Mouse (Mus musculus) midbrain, embryonic 13.5 days (tissue): ENCODE measurements around the gene Ust. TPM values are rescaled to one million over a fixed set of nuclear protein-coding genes. Genes with fewer than 3 reads are reported as not detected.

Experiments used
- ATAC-seq: fragments of 200-750 bp; cut with Nextera tagmentation; 2 replicates; pipeline ENCODE4 v1.8.0; 2017; ENCODE audit warnings: mild to moderate bottlenecking, moderate TSS enrichment, moderate library complexity
- H3K27ac ChIP-seq: fragments of 300-500 bp; sonication (generic); 2 replicates; pipeline ENCODE4 v1.5.1; 2015; ENCODE audit warnings: inconsistent platforms, mild to moderate bottlenecking, moderate library complexity
- H3K27me3 ChIP-seq: fragments of 300-500 bp; sonication (generic); 2 replicates; pipeline ENCODE4 v1.6.1; 2015; ENCODE audit warnings: mild to moderate bottlenecking, inconsistent platforms
- H3K36me3 ChIP-seq: fragments of 300-500 bp; sonication (generic); 2 replicates; pipeline ENCODE4 v1.6.1; 2015; ENCODE audit warnings: mild to moderate bottlenecking, inconsistent platforms
- H3K4me1 ChIP-seq: fragments of 300-500 bp; sonication (generic); replicated peaks from 2 replicates; pipeline ENCODE4 v1.6.1; 2015; ENCODE audit warnings: inconsistent platforms
- H3K4me2 ChIP-seq: fragments of 300-500 bp; sonication (generic); replicated peaks from 2 replicates; pipeline ENCODE4 v1.6.1; 2015; ENCODE audit warnings: moderate library complexity, mild to moderate bottlenecking, inconsistent platforms
- H3K4me3 ChIP-seq: fragments of 300-500 bp; sonication (generic); replicated peaks from 2 replicates; pipeline ENCODE4 v1.5.1; 2015; ENCODE audit warnings: mild to moderate bottlenecking, inconsistent platforms
- H3K9ac ChIP-seq: fragments of 300-500 bp; sonication (generic); replicated peaks from 2 replicates; pipeline ENCODE4 v1.6.1; 2015; ENCODE audit warnings: mild to moderate bottlenecking, inconsistent platforms
- H3K9me3 ChIP-seq: fragments of 300-500 bp; sonication (generic); 2 replicates; pipeline ENCODE4 v1.6.1; 2016; ENCODE audit warnings: mild to moderate bottlenecking, inconsistent platforms
- WGBS: fragments of 180-500 bp; shearing (Covaris S2); methylation state at CpG from one replicate; pipeline ENCODE4 v1.1.7; 2015; 5-methylcytosine and 5-hydroxymethylcytosine counted together
- polyA plus RNA-seq: library from polyadenylated mRNA; unstranded; fragments of >200 nt; fragmentation: Nextera tagmentation; extraction: Ambion mirVana; gene quantifications from 2 replicates; pipeline ENCODE4 v1.2.1, GENCODE M21; 2015

Gene Ust
- polyA plus RNA-seq, 1 experiment from 2014 or later: 2.7 TPM

DNA sequence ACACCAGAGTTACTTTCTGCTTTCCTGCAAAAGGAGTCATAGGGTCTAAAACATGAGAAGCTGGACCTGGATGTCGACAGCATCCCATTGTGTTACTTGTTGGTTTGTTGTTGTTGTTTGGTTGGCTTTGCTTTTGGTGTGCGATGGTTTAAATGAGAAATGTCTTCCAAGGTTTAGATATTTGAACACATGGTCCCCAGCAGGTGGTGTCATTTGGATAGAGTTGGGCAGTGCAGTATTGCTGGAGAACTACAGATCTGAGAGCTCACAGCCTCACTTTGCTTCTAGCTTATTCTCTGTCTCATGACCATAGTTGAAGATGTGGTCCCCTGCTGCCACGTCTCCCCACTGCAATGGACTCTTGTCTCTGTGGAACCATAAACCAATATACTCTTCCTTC, 234.6 kb downstream of the Ust start:
- Histone ChIP-seq H3K36me3 (no peaks in the 10 kb centered on the region), H3K4me2 (no peak overlapping the region), H3K27me3 (no peaks in the 10 kb centered on the region), H3K27ac (no peak overlapping the region), H3K9ac (no peak overlapping the region), H3K9me3 (no peaks in the 10 kb centered on the region; the same call in 1 of the 2 replicates), H3K4me3 (no peak overlapping the region), H3K4me1 (no peaks in the 10 kb centered on the region)
- no peak for ATAC-seq
- 93% methylated on average over 3 of the region's 3 CpGs for WGBS

DNA sequence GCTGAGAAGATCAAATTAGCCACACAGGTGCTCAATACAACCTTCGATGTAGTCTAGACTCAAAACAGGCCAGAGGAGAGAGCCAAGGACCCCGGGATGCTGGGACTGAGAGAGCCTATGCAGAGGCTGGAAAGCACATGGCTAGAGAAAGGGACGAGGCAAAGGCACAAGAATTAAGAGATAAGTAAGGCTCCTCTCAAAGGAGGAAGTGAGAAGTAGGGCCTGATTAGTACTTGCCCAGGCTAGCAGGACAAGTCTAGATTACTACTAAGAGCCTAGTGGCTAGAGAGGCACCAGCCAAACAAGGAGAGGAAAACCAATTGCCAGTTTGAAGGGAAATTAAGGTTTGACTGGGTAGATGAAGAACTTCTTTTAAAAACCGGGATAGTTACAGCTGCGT, 241.5 kb downstream of the Ust start:
- 84% methylated on average over 5 of the region's 5 CpGs for WGBS

DNA sequence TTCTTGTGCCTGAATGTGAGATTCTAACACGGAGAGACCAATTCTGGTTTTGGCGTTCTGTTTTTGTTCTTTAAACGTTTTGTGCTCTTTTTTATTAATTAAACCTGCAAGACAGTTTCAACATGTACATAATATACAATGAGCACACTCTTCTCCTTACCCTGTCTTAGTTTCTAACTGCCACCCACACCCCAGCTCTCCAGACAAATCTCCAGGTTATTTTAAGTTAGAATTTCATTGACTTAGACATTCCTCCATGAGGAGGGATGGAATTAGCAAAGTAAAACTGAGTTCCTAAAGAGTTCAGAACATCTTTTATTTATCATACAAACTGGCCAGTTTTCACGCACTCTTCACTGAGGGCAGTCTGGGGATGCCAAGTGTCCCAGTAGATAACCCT, 248.9 kb downstream of the Ust start:
- H3K36me3 ChIP-seq: no peaks in the 10 kb centered on the region
- WGBS: 87% methylated on average over 4 of the region's 4 CpGs
- H3K9me3 ChIP-seq: no peaks in the 10 kb centered on the region
- H3K27ac ChIP-seq: no peak overlapping the region
- H3K27me3 ChIP-seq: no peaks in the 10 kb centered on the region
- H3K4me3 ChIP-seq: no peak overlapping the region
- H3K4me2 ChIP-seq: no peak overlapping the region
- ATAC-seq: no peak
- H3K4me1 ChIP-seq: no peaks in the 10 kb centered on the region
- no peak overlapping the region for H3K9ac ChIP-seq

More for the DNA sequence above, 241.5 kb downstream of the Ust start:
- H3K4me1 ChIP-seq: no peaks in the 10 kb centered on the region
- no peak for ATAC-seq
- H3K36me3 ChIP-seq: no peaks in the 10 kb centered on the region
- H3K27ac ChIP-seq: no peak overlapping the region
- no peaks in the 10 kb centered on the region for H3K9me3 ChIP-seq
- no peak overlapping the region for H3K9ac ChIP-seq
- no peak overlapping the region for H3K4me3 ChIP-seq
- H3K4me2 ChIP-seq: no peak overlapping the region
- H3K27me3 ChIP-seq: no peaks in the 10 kb centered on the region

DNA sequence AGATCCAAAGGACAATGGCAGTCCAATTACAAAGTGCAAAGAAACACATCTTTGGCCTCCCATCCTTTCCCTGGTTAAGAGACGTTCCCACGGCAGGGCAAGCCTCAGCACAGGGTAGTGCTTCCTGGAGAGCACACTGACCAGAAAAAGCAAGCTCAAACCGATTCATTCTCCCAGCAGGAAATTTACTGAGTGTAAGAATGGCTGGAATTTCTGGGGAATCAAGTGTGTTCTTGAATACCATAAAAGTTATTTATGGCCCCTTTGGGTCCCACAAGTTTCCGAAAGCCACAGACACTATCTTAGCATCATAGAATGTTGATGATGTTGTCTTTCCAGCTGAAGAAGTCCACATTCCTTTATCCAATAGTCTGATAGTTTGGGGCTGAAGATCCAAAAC, 258.9 kb downstream of the Ust start:
- ATAC-seq: no peak
- WGBS: 62% methylated on average over 4 of the region's 4 CpGs
- Histone ChIP-seq H3K27ac (no peak overlapping the region), H3K4me1 (no peaks in the 10 kb centered on the region), H3K9ac (no peak overlapping the region), H3K4me2 (no peak overlapping the region), H3K36me3 (no peaks in the 10 kb centered on the region), H3K27me3 (no peaks in the 10 kb centered on the region), H3K9me3 (no peaks in the 10 kb centered on the region), H3K4me3 (no peak overlapping the region)

DNA sequence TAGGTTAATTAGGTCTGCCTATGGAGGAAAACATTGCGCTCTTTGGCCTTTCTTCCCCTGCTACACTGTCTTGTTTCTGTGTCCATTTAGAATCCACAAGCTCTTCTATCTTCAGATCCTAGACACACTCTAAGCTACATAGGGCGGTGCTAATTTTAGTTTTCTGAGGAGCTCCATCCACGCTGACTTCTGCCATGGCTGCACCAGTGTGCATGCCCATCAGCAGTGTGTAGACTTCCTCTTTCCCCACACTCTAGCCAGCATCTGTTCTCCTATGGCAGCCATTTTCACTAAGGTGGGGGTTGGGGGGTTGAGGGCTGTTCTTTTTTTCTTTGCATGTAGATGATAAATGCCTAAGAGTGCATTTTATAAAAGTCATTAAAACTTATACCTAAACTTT, 268.6 kb downstream of the Ust start:
- Histone ChIP-seq H3K4me3 (no peak overlapping the region), H3K9ac (no peak overlapping the region), H3K4me2 (no peak overlapping the region), H3K9me3 (no peaks in the 10 kb centered on the region), H3K4me1 (no peaks in the 10 kb centered on the region), H3K27ac (no peak overlapping the region), H3K27me3 (no peaks in the 10 kb centered on the region), H3K36me3 (no peaks in the 10 kb centered on the region)
- 96% methylated on average over 3 of the region's 3 CpGs for WGBS
- no peak for ATAC-seq

DNA sequence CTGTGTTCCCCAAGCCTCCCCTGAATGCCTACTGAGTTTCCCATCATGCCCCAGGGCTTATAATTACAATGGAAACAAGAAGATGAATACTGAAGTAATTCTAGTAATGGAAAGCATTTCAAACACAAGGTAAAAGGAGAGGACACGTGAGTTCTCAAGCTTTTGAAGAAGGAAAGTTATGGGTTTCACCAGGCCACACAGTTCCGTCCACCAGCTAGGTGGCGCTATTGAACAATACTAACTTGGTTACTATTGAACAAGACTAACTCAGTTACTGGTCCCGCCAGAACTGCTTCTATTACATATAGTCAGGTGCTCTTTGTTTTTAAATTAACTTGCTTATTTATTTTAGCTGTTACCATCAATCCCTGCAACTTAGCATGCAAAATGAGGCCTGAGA, 276.3 kb downstream of the Ust start:
- Histone ChIP-seq H3K9ac (no peak overlapping the region), H3K4me2 (no peak overlapping the region), H3K4me1 (no peaks in the 10 kb centered on the region), H3K36me3 (no peaks in the 10 kb centered on the region), H3K27ac (no peak overlapping the region), H3K4me3 (no peak overlapping the region), H3K9me3 (no peaks in the 10 kb centered on the region), H3K27me3 (no peaks in the 10 kb centered on the region)
- no peak for ATAC-seq
- WGBS: 11% methylated on average over 4 of the region's 4 CpGs

DNA sequence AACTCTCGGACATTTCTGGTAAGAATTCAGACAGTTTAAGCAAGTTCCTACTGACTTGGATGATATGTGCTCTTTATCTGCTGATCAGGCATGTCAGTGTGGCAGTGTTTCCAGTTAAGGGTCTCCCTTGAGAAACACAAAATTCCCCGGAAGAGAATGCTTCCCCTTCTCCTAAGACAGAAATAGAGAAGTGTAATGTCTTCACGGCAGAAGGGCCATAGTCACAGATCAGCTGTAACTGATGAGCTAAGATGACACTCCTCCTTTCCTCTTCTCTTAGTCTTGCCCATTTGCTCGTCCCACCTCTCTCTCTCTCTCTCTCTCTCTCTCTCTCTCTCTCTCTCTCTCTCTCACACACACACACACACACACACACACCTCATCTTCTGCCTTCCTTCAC, 277.9 kb downstream of the Ust start:
- no peak overlapping the region for H3K4me3 ChIP-seq
- no peaks in the 10 kb centered on the region for H3K36me3 ChIP-seq
- no peaks in the 10 kb centered on the region for H3K27me3 ChIP-seq
- 68% methylated on average over 4 of the region's 4 CpGs for WGBS
- no peak overlapping the region for H3K4me2 ChIP-seq
- H3K27ac ChIP-seq: no peak overlapping the region
- H3K4me1 ChIP-seq: no peaks in the 10 kb centered on the region
- H3K9ac ChIP-seq: no peak overlapping the region
- no peak for ATAC-seq
- H3K9me3 ChIP-seq: no peaks in the 10 kb centered on the region

DNA sequence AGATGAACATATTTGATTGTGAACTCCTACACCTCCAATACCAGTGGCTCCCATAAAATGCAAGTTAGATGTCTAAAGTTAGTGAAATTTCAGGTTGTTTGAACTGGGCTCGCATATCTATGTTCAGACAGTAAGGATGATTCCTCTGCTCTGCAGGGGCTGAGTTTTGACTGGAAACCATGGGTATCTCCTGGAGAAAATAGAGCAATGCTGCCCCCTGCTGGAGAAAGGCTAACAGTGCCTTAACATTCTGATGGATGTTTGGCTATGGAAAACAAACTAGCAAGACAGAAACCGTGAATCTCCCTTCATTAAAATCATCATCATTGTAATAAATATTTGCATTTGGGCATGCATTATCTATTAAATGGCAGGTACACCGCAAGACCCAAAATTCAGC, 278.4 kb downstream of the Ust start:
- no peaks in the 10 kb centered on the region for H3K9me3 ChIP-seq
- H3K27ac ChIP-seq: no peak overlapping the region
- no peaks in the 10 kb centered on the region for H3K36me3 ChIP-seq
- 13% methylated on average over 3 of the region's 3 CpGs for WGBS
- no peak overlapping the region for H3K9ac ChIP-seq
- H3K4me3 ChIP-seq: no peak overlapping the region
- no peaks in the 10 kb centered on the region for H3K27me3 ChIP-seq
- ATAC-seq: peak; percentile 62
- H3K4me2 ChIP-seq: no peak overlapping the region
- no peaks in the 10 kb centered on the region for H3K4me1 ChIP-seq

DNA sequence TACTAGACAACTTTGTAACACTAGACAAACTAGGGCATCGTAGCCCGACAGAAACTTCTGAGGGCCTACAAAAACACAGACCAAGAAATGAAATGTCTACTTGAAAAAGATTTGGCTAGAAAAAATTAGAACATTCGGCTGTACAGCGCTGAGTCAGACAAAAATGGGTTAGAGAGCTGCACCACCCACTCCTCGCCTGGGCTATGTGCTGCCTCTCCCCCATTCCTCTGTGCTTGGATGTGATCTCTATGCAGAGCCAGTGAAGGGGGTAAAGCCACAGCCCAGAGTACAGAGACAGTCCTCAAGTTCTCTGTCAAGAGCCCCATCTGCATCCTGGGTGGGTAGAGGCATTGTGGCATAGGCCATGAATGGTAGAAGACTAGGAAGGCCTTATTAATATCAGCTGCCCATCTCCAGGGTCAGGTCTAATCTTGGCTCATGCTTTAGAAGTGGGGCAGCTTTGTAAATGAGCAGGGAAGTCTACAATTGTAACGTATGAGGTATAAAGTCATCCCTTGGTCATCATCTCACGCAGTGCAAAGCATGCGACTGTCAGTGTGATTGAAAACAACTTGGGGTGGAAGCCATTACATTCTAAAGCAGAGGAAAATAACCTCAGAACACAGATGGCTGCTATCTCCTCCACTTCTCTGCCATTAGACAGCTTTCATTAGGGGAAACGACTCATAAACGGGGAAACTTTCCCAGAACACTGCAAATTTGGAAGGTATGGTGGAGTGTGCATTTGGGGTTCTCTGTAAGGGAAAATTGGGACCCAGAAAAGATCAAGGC, 281.6 kb downstream of the Ust start:
- Histone ChIP-seq H3K4me3 (no peak overlapping the region), H3K27me3 (no peaks in the 10 kb centered on the region), H3K9ac (no peak overlapping the region), H3K27ac (no peak overlapping the region), H3K4me1 (no peaks in the 10 kb centered on the region), H3K36me3 (no peaks in the 10 kb centered on the region), H3K4me2 (no peak overlapping the region), H3K9me3 (no peaks in the 10 kb centered on the region)
- no peak for ATAC-seq
- WGBS: 94% methylated on average over 10 of the region's 10 CpGs

DNA sequence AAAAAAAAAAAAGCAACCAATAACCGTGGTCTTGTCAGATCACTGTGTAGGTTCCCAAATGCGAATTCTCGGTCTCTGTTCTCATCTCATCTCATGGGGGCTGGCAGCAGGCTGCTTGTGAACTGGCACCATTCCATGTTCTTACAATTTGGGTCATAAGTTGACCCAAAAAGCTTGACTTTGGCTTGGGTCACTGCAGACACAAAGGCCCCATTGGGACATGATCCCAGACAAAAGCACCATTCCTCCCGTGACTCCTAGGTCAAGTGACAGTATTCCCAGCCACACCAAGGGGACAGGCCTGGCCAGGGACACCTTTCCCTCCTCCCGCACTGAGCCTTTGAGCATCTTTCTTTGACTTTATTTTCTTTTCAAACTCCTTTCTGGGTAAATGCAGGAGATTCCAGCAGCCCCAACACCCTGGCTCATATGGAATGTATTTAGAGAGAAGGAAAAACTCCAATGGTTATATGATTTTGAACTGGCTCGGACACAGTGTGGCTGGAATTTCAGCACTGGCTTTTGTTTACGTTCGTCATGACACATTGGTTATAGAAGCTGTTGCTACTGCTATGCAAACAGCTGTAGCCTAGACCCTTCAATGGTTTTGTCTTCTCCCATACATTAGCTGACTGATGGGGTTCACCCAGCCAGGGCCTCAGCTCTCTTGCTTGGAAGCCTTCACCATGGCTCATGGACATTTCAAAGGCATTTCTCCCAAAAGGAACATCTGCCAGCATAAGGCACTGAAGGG, 285.3 kb downstream of the Ust start:
- Histone ChIP-seq H3K9ac (no peak overlapping the region), H3K4me3 (no peak overlapping the region), H3K27me3 (no peaks in the 10 kb centered on the region), H3K4me1 (no peaks in the 10 kb centered on the region), H3K36me3 (no peaks in the 10 kb centered on the region), H3K4me2 (no peak overlapping the region), H3K9me3 (no peaks in the 10 kb centered on the region), H3K27ac (no peak overlapping the region)
- 87% methylated on average over 8 of the region's 8 CpGs for WGBS
- no peak for ATAC-seq

DNA sequence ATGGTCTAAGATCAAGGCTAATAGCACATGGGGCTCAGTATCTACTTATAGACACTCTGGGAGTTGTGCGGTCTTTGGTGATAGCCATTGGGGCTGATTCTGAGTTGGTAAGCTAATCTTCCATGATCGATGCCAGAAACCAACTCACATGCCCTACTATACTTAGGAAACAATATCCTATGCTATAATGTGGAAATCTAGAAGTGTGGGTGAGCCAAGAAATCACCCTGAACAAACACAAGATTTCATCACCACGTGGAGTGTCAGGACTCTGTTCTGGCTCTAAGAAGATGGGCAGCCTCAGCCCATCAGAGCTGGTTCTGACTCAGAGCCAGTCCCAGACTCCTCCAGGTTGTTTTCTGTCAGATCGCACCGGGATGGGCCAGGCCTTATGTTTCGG, 286.1 kb downstream of the Ust start:
- no peaks in the 10 kb centered on the region for H3K36me3 ChIP-seq
- 94% methylated on average over 6 of the region's 6 CpGs for WGBS
- no peak overlapping the region for H3K4me3 ChIP-seq
- H3K27ac ChIP-seq: no peak overlapping the region
- no peaks in the 10 kb centered on the region for H3K27me3 ChIP-seq
- no peaks in the 10 kb centered on the region for H3K4me1 ChIP-seq
- H3K9me3 ChIP-seq: no peaks in the 10 kb centered on the region
- no peak for ATAC-seq
- no peak overlapping the region for H3K9ac ChIP-seq
- H3K4me2 ChIP-seq: no peak overlapping the region

DNA sequence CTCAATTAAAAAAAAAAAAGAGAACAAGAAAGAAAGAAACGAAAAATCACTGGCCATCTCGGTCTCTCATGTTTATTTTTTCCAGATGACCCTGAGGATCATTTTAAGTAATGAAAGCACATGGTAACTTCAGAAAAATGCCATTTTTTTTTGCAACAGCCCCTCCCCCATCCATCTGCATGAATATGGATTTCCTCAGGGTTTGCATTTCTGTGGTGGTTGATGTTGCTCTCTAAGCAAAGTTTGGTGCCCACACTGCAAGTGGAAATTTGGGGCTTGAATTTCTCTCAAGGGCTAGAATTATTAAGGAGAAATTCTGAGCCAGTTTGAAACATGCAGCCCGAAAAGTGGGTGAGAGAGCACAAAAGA, 290.3 kb downstream of the Ust start:
- Histone ChIP-seq H3K4me3 (no peak overlapping the region), H3K4me2 (no peak overlapping the region), H3K9ac (no peak overlapping the region), H3K9me3 (no peaks in the 10 kb centered on the region), H3K27me3 (no peaks in the 10 kb centered on the region), H3K27ac (no peak overlapping the region), H3K36me3 (no peaks in the 10 kb centered on the region), H3K4me1 (no peaks in the 10 kb centered on the region)
- no peak for ATAC-seq
- WGBS: 90% methylated on average over 3 of the region's 3 CpGs
